Mouse (Mus musculus): ENCODE data around the gene Dedd.
A peak's percentile ranks its signal among the peaks of the same experiment; 100 is the strongest.
"Not testable (repeated sequence)": the region's sequence is repeated elsewhere in the genome, so short reads cannot be mapped to it uniquely, and the experiment has no call there.

The Dedd gene

GRCm38 (mm10) chr1:171319748-171320147 is 9.2 kb upstream of the Dedd start:
- DNase-seq (ENCODE audit: low spot score in 2 of 2), result no peak

- DNase-seq (ENCODE audit: low spot score in 2 of 2), result no peak
Observed at GRCm38 (mm10) chr1:171320151-171320550, 8.8 kb upstream of the Dedd start.

GRCm38 (mm10) chr1:171321415-171321814 is 7.5 kb upstream of the Dedd start:
- DNase-seq (ENCODE audit: low spot score in 2 of 2), result no peak

GRCm38 (mm10) chr1:171322012-171322411 is 6.9 kb upstream of the Dedd start:
- no peak for DNase-seq (ENCODE audit: low spot score in 2 of 2)

- DNase-seq (ENCODE audit: low spot score in 2 of 2), result no peak
Observed at GRCm38 (mm10) chr1:171325571-171325970, 3.4 kb upstream of the Dedd start.

- DNase-seq (ENCODE audit: low spot score in 2 of 2), result not testable (repeated sequence)
Observed at GRCm38 (mm10) chr1:171326588-171326987, 2.4 kb upstream of the Dedd start.

GRCm38 (mm10) chr1:171328244-171328643 is 701 bp upstream of the Dedd start:
- no peak for DNase-seq (ENCODE audit: low spot score in 2 of 2)

- peak in 1 of 2 experiments; percentile 83 for DNase-seq (ENCODE audit: low spot score in 2 of 2)
Observed at GRCm38 (mm10) chr1:171329433-171330215, 679 bp downstream of the Dedd start.

- DNase-seq (ENCODE audit: low spot score in 2 of 2), result no peak
Observed at GRCm38 (mm10) chr1:171330216-171330560, 1.2 kb downstream of the Dedd start.

- DNase-seq (ENCODE audit: low spot score in 2 of 2), result no peak
Observed at GRCm38 (mm10) chr1:171342262-171343207, 13.6 kb downstream of the Dedd start.

GRCm38 (mm10) chr1:171343922-171344677 is 15.2 kb downstream of the Dedd start:
- DNase-seq (ENCODE audit: low spot score in 2 of 2), result no peak

GRCm38 (mm10) chr1:171344715-171345114 is 15.8 kb downstream of the Dedd start:
- DNase-seq (ENCODE audit: low spot score in 2 of 2), result no peak

- peak; percentile 85 to 93 for DNase-seq (ENCODE audit: low spot score in 2 of 2)
Observed at GRCm38 (mm10) chr1:171345225-171346094, 16.5 kb downstream of the Dedd start, which contains the start of the genes Nit1 and Pfdn2. Gene Nit1, minus strand, starts transcription at chr1:171345646. Gene Pfdn2, plus strand, starts transcription at chr1:171345670.

GRCm38 (mm10) chr1:171346095-171346450 is 17.1 kb downstream of the Dedd start:
- no peak for DNase-seq (ENCODE audit: low spot score in 2 of 2)

GRCm38 (mm10) chr1:171348665-171349064 is 19.7 kb downstream of the Dedd start:
- no peak for DNase-seq (ENCODE audit: low spot score in 2 of 2)

GRCm38 (mm10) chr1:171349210-171349609 is 20.3 kb downstream of the Dedd start:
- DNase-seq (ENCODE audit: low spot score in 2 of 2), result no peak

- DNase-seq (ENCODE audit: low spot score in 2 of 2), result no peak
Observed at GRCm38 (mm10) chr1:171355812-171356340, 26.9 kb downstream of the Dedd start.

- DNase-seq (ENCODE audit: low spot score in 2 of 2), result no peak
Observed at GRCm38 (mm10) chr1:171356814-171357213, 27.9 kb downstream of the Dedd start.

GRCm38 (mm10) chr1:171358421-171358820 is 29.5 kb downstream of the Dedd start:
- no peak for DNase-seq (ENCODE audit: low spot score in 2 of 2)

GRCm38 (mm10) chr1:171360253-171360652 is 31.3 kb downstream of the Dedd start:
- no peak for DNase-seq (ENCODE audit: low spot score in 2 of 2)

- DNase-seq (ENCODE audit: low spot score in 2 of 2), result peak; percentile 89 to 92
Observed at GRCm38 (mm10) chr1:171360656-171361055, 31.7 kb downstream of the Dedd start, which contains the start of gene Klhdc9. Gene Klhdc9, minus strand, starts transcription at chr1:171360798.
